Mouse (Mus musculus): ENCODE data around the gene Brinp2. TPM values are rescaled to one million over a fixed set of nuclear protein-coding genes. Genes with fewer than 3 reads are reported as not detected.

Brinp2 gene
- polyA plus RNA-seq, 1 experiment from 2014 or later, result 43.7 TPM

DNA sequence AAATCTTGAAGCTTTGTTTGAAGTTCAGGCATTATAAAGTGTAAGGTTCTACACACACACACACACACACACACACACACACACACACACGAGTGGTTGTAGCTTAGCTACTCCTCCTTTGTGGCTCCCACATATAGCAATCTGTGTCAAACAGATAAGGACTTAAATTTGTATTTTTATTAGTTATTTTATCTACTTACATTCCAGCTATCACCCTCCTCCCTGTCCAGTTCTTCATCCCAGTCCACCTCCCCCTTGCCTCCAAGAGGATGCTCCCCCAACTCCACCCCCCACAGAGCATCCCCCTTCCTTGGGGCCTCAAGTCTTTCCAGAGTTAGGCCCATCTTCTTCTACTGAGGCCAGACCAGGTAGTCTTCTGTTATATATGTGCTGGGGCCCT, 137.4 kb downstream of the Brinp2 start:
- 83% methylated on average over 1 of the region's 1 CpGs for WGBS
- Histone ChIP-seq H3K27me3 (ENCODE audit: control insufficient read depth, insufficient read depth, low read depth, low read length) (no peaks in the 10 kb centered on the region), H3K27ac (ENCODE audit: low read length) (no peak overlapping the region), H3K4me2 (ENCODE audit: low read length) (no peak overlapping the region), H3K36me3 (ENCODE audit: control insufficient read depth, insufficient read depth, low read length) (no peaks in the 10 kb centered on the region), H3K4me3 (ENCODE audit: low read depth, low read length) (no peak overlapping the region), H3K9me3 (replicated peaks; ENCODE audit: control insufficient read depth, low read length, poor library complexity, severe bottlenecking) (no peaks in the 10 kb centered on the region), H3K9ac (ENCODE audit: low read depth, low read length) (no peak overlapping the region), H3K4me1 (ENCODE audit: control insufficient read depth, insufficient read depth, low read length) (peaks cover 10% of the 10 kb centered on the region)
- ATAC-seq, result no peak

DNA sequence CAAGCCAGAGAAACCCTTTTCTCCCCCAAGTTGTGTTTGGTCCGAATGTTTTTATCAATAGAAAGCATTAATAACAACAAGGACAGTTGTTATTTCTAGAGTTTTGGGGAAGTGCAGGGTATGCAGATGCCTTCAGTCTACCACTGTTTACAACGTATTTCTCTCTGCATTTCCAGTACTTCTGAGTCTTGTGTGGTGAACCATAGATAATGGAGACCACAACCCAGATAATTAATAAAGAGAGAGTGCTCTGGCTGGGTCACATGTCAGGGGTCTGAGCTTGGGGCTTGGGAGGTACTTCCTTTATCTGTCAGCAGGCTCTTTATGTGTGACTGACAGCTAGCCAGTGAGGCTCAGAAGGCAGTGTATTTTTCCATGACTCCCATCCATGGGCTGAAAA, 137.8 kb downstream of the Brinp2 start:
- no peak overlapping the region for H3K4me2 ChIP-seq (ENCODE audit: low read length)
- H3K36me3 ChIP-seq (ENCODE audit: control insufficient read depth, insufficient read depth, low read length), result no peaks in the 10 kb centered on the region
- no peak overlapping the region for H3K4me3 ChIP-seq (ENCODE audit: low read depth, low read length)
- H3K9ac ChIP-seq (ENCODE audit: low read depth, low read length), result no peak overlapping the region
- no peaks in the 10 kb centered on the region for H3K9me3 ChIP-seq (replicated peaks; ENCODE audit: control insufficient read depth, low read length, poor library complexity, severe bottlenecking)
- no peaks in the 10 kb centered on the region for H3K27me3 ChIP-seq (ENCODE audit: control insufficient read depth, insufficient read depth, low read depth, low read length)
- ATAC-seq, result no peak
- H3K27ac ChIP-seq (ENCODE audit: low read length), result no peak overlapping the region
- WGBS, result 73% methylated on average over 2 of the region's 2 CpGs
- H3K4me1 ChIP-seq (ENCODE audit: control insufficient read depth, insufficient read depth, low read length), result peaks cover 10% of the 10 kb centered on the region

DNA sequence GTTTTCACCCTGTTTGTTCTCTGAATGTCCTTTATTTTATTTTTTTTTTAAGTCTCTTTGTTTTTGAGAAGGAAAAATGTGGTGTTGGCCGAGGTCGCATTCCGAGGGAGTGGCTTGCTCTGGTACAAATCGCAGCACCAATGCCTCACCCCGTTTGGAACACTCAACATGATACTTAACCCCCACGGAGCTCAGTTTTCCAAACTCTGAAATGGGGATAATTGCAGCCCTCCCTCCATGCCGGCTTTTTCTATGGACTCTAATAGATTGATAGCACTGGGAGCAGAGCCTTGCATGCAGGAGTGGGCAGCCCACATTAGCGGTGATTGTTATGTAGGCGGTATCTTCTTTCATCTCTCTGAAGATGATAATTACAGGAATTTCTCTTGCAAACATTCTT, 140.5 kb downstream of the Brinp2 start:
- Histone ChIP-seq H3K4me2 (ENCODE audit: low read length) (no peak overlapping the region), H3K36me3 (ENCODE audit: control insufficient read depth, insufficient read depth, low read length) (no peaks in the 10 kb centered on the region), H3K9ac (ENCODE audit: low read depth, low read length) (no peak overlapping the region), H3K9me3 (replicated peaks; ENCODE audit: control insufficient read depth, low read length, poor library complexity, severe bottlenecking) (no peaks in the 10 kb centered on the region), H3K4me1 (ENCODE audit: control insufficient read depth, insufficient read depth, low read length) (peaks cover 2% of the 10 kb centered on the region), H3K27ac (ENCODE audit: low read length) (no peak overlapping the region), H3K27me3 (ENCODE audit: control insufficient read depth, insufficient read depth, low read depth, low read length) (no peaks in the 10 kb centered on the region), H3K4me3 (ENCODE audit: low read depth, low read length) (no peak overlapping the region)
- WGBS, result 78% methylated on average over 9 of the region's 9 CpGs
- ATAC-seq, result no peak

DNA sequence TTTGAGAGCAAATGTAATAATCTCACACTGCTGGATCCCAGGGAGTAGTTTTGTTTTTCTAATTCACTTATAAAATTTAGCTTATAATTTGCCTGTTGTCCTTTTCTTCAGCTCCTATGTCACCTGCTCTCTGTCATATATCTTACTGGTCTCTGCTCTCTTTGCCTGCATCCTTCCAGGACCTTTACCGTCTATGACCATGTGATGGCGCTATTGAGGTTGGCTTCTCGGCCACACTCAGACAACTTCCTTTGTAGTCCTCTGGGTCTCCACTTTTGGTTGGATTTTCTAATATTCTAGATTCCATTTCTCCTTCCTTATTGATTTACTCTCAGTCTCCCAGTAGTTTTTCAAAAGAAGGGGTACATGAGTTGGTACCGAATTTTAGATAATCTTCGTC, 141.4 kb downstream of the Brinp2 start:
- no peaks in the 10 kb centered on the region for H3K4me1 ChIP-seq (ENCODE audit: control insufficient read depth, insufficient read depth, low read length)
- no peak overlapping the region for H3K4me2 ChIP-seq (ENCODE audit: low read length)
- H3K4me3 ChIP-seq (ENCODE audit: low read depth, low read length), result no peak overlapping the region
- 40% methylated on average over 5 of the region's 5 CpGs for WGBS
- no peaks in the 10 kb centered on the region for H3K36me3 ChIP-seq (ENCODE audit: control insufficient read depth, insufficient read depth, low read length)
- H3K27me3 ChIP-seq (ENCODE audit: control insufficient read depth, insufficient read depth, low read depth, low read length), result no peaks in the 10 kb centered on the region
- H3K27ac ChIP-seq (ENCODE audit: low read length), result no peak overlapping the region
- no peak for ATAC-seq
- H3K9me3 ChIP-seq (replicated peaks; ENCODE audit: control insufficient read depth, low read length, poor library complexity, severe bottlenecking), result no peaks in the 10 kb centered on the region
- no peak overlapping the region for H3K9ac ChIP-seq (ENCODE audit: low read depth, low read length)

DNA sequence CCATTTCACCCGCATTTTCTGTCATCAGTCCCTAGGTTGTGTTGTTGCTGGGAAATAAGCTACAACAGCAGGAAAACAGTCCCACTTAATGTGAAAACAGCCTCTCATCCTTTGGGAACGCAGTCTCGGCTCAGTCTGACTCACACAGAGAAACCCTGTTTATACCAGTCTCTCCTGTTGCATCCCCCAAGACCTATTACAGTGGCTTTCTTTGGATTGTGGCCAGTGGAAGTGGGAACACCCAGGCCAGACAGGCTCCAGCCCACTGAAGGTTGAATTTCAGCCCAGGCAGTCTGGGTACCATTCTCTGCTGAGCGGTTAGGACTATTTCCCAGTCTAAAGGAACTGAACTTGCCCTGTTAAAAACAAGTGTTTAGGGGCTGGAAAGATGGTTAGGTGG, 142.4 kb downstream of the Brinp2 start:
- no peak overlapping the region for H3K9ac ChIP-seq (ENCODE audit: low read depth, low read length)
- no peak overlapping the region for H3K4me3 ChIP-seq (ENCODE audit: low read depth, low read length)
- H3K4me2 ChIP-seq (ENCODE audit: low read length), result no peak overlapping the region
- H3K36me3 ChIP-seq (ENCODE audit: control insufficient read depth, insufficient read depth, low read length), result no peaks in the 10 kb centered on the region
- H3K4me1 ChIP-seq (ENCODE audit: control insufficient read depth, insufficient read depth, low read length), result no peaks in the 10 kb centered on the region
- H3K27ac ChIP-seq (ENCODE audit: low read length), result no peak overlapping the region
- no peaks in the 10 kb centered on the region for H3K27me3 ChIP-seq (ENCODE audit: control insufficient read depth, insufficient read depth, low read depth, low read length)
- 87% methylated on average over 4 of the region's 4 CpGs for WGBS
- ATAC-seq, result no peak
- no peaks in the 10 kb centered on the region for H3K9me3 ChIP-seq (replicated peaks; ENCODE audit: control insufficient read depth, low read length, poor library complexity, severe bottlenecking)

DNA sequence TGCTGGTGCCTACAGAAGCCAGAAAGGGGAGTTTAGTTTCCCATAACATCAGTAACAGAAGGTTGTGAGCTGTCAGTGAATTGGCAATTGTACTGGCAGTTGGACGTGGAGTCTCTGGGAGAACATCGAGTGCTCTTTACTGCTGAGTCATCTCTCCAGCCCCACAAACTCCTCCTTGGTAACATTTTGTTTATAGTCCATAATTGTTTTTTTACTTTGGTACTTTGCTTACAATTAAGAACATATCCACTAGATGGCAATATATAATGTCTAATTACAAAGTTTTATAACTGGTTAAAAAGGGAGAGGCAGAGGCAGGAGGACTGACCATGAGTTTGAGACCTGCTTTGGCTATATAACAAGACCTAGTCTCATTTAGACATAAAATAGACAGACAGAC, 148.5 kb downstream of the Brinp2 start:
- no peak overlapping the region for H3K4me3 ChIP-seq (ENCODE audit: low read depth, low read length)
- H3K36me3 ChIP-seq (ENCODE audit: control insufficient read depth, insufficient read depth, low read length), result no peaks in the 10 kb centered on the region
- H3K4me1 ChIP-seq (ENCODE audit: control insufficient read depth, insufficient read depth, low read length), result no peaks in the 10 kb centered on the region
- no peaks in the 10 kb centered on the region for H3K27me3 ChIP-seq (ENCODE audit: control insufficient read depth, insufficient read depth, low read depth, low read length)
- 85% methylated on average over 2 of the region's 2 CpGs for WGBS
- no peak overlapping the region for H3K9ac ChIP-seq (ENCODE audit: low read depth, low read length)
- ATAC-seq, result no peak
- no peak overlapping the region for H3K4me2 ChIP-seq (ENCODE audit: low read length)
- H3K27ac ChIP-seq (ENCODE audit: low read length), result no peak overlapping the region
- H3K9me3 ChIP-seq (replicated peaks; ENCODE audit: control insufficient read depth, low read length, poor library complexity, severe bottlenecking), result no peaks in the 10 kb centered on the region

DNA sequence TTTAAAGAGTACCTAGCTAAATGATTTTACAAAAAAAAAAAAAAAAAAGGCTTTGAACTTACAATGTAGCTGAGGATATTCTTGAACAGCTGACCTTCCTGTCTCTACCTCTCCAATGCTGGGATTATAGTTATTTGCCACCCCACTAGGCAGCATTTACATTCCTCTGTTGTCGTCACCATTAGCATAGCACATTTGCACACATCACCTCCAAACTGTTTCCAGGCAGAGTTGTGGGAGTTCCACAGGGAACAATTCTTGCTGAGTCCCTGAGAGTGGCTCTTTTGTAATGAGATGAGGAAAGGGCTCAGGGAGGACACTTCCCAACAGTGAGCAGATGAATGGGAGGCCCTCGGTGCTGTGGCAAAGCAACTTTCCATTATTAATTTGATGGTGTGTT, 153.2 kb downstream of the Brinp2 start:
- no peaks in the 10 kb centered on the region for H3K9me3 ChIP-seq (replicated peaks; ENCODE audit: control insufficient read depth, low read length, poor library complexity, severe bottlenecking)
- no peaks in the 10 kb centered on the region for H3K27me3 ChIP-seq (ENCODE audit: control insufficient read depth, insufficient read depth, low read depth, low read length)
- no peak overlapping the region for H3K4me2 ChIP-seq (ENCODE audit: low read length)
- no peaks in the 10 kb centered on the region for H3K4me1 ChIP-seq (ENCODE audit: control insufficient read depth, insufficient read depth, low read length)
- no peak for ATAC-seq
- H3K27ac ChIP-seq (ENCODE audit: low read length), result no peak overlapping the region
- no peaks in the 10 kb centered on the region for H3K36me3 ChIP-seq (ENCODE audit: control insufficient read depth, insufficient read depth, low read length)
- no peak overlapping the region for H3K9ac ChIP-seq (ENCODE audit: low read depth, low read length)
- no peak overlapping the region for H3K4me3 ChIP-seq (ENCODE audit: low read depth, low read length)
- 28% methylated on average over 2 of the region's 2 CpGs for WGBS

Other genes starting within 250 kb of the Brinp2 start
- 45.8 and 47.2 TPM in 2 replicates for gene Astn1, start 5.9 kb upstream of the Brinp2 start, polyA plus RNA-seq (2015; fragmentation: Nextera tagmentation; extraction: Ambion mirVana)

All from midbrain, embryonic 16.5 days (tissue).